Mouse (Mus musculus) testis, postnatal 14 days (tissue): Measurements from ENCODE around the gene A630010A05Rik.
"Not testable (repeated sequence)": the region's sequence is repeated elsewhere in the genome, so short reads cannot be mapped to it uniquely, and the experiment has no call there.

Experiments
- DNase-seq: peaks from one replicate; pipeline ENCODE4 v3.0.0; 2021; ENCODE audit warnings: low spot score

Gene A630010A05Rik

DNA sequence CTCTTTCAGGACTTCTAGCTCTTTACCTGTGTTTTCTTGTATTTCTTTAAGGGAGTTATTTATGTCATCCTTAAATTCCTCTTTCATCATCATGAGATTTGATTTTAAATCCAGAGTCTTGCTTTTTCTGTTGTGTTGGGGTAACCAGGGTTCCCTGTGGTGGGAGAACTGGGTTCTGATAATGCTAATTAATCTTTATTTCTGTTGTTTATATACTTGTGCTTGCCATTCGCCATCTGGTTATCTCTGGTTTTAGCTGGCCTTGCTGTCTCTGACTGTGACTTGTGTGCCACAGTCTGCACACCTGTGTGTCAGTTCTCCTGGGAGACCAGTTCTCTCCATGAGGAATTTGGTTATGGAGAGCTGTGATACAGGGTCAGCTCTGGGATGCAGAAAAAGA, at the start of gene A630010A05Rik:
TSS of gene A630010A05Rik (plus strand) at position 301 of the 400 bp plus-strand sequence.
- no peak for DNase-seq

DNA sequence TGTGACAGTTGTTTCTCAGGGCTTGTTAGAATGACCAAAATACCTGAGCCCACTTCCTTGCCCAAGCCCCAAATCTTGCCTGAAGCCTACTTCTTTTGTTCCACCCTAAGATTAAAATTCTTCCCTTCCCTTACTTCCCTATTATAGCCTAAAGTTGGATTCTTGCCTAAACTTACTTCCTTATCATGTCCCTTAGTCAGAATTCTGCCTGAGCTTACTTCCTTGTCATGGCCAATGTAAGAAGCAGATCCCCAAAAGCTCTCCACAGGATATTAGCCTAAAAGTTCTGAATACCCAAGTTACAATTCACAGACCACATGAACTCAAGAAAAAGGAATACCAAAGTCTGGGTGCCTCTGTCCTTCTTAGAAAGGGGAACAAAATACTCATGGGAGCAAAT, 26.4 kb upstream of the A630010A05Rik start:
- no peak for DNase-seq

DNA sequence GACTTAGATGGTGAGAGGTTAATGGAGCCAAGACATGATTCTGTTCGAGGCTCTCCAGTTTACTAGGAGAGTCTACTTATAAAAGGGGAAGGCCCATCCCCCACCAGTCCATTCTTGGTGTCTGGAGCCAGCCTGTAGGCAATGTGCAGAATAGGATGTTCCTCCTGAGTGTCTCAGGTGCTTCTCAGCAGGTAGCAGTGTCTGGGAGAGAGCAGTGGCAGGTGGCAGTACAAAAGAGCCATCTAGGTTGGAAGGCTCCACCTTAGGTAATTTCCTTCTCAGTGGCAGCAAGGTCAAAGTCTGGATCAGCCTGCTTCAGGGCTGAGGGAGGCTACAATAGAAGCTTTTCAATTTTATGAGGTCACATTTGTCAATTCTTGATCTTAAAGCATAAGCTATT, 4.9 kb upstream of the A630010A05Rik start:
- DNase-seq: not testable (repeated sequence)
